Mouse (Mus musculus): ENCODE results near the gene Shd.
"Not testable (repeated sequence)": the region's sequence is repeated elsewhere in the genome, so short reads cannot be mapped to it uniquely, and the experiment has no call there.

DNA sequence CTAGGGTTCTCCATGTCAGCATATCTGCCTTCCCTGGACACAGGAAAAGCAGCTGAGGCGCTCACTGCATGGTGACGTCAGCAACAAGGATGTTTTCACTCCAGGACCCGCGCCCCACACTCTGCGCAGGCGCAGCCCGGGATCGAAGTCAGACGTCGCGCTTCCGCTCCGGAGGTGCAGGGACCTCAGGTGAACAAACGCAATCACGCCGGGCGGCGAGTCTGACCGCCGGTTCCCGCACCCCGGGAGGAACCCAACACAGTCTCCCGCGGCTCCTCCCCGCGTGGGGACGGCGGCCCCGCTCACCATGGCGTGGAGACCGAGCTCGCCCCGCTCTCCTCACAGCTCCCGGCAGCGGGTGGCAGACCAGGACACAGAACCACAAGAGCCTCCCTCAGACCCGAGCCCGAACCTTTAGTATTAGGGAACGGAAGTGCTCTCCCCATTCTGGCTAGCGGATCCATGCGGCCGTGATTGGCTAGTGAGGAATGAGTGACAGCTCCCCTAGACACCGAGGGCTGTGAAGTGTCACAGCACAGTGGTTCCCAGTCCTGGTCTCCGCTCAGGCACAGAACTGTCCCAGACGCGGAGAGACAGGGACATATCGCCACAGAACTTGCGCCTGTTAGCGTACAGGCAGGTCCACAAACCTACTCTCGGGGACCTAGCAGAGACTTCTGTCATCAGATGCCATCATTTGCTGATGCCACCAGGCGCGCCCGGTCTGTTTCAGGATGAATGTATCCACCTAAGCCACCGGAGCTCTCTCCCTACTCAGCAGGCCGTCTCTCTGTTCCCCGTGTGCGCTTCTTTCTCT is 25.2 kb upstream of the Shd start:
- TF ChIP-seq CHD2 (IDR thresholded peaks at IDR 0.05; ENCODE audit: low read depth, low read length) = peak; percentile 52; the same call in 1 of the 2 replicates
- TF ChIP-seq HCFC1 (IDR thresholded peaks at IDR 0.05; ENCODE audit: borderline replicate concordance, insufficient read depth, low read length) = not testable (repeated sequence)
